Mouse (Mus musculus) heart, postnatal 0 days (tissue): ENCODE data around the gene R3hdm1. TPM values are rescaled to one million over a fixed set of nuclear protein-coding genes. Genes with fewer than 3 reads are reported as not detected.
A peak's percentile ranks its signal among the peaks of the same experiment; 100 is the strongest.
"Not testable (repeated sequence)": the region's sequence is repeated elsewhere in the genome, so short reads cannot be mapped to it uniquely, and the experiment has no call there.

Experiments
- ATAC-seq: fragments of 200-750 bp; cut with Nextera tagmentation; 2 replicates; pipeline ENCODE4 v1.8.0; 2017; ENCODE audit warnings: low read depth, moderate number of reproducible peaks, moderate library complexity; ENCODE audit not compliant: insufficient read depth
- DNase-seq: peaks from one replicate; pipeline ENCODE4 v3.0.0-alpha.2; 2016; ENCODE audit warnings: low spot score
- H3K27ac ChIP-seq: fragments of 300-500 bp; sonication (generic); 2 replicates; pipeline ENCODE4 v1.5.1; 2014; ENCODE audit warnings: low read depth, mild to moderate bottlenecking
- H3K27me3 ChIP-seq: fragments of 300-500 bp; sonication (generic); 2 replicates; pipeline ENCODE4 v1.6.1; 2014; ENCODE audit warnings: low read length, mixed read lengths; ENCODE audit not compliant: control insufficient read depth, insufficient read depth
- H3K36me3 ChIP-seq: fragments of 300-500 bp; sonication (generic); replicated peaks from 2 replicates; pipeline ENCODE4 v1.6.1; 2014; ENCODE audit warnings: low read length, mixed read lengths; ENCODE audit not compliant: control insufficient read depth, insufficient read depth
- H3K4me1 ChIP-seq: fragments of 300-500 bp; sonication (generic); 2 replicates; pipeline ENCODE4 v1.6.1; 2014; ENCODE audit warnings: antibody characterized with exemption; ENCODE audit not compliant: control insufficient read depth, insufficient read depth
- H3K4me2 ChIP-seq: fragments of 300-500 bp; sonication (generic); 2 replicates; pipeline ENCODE4 v1.6.1; 2014; ENCODE audit warnings: low read depth, mild to moderate bottlenecking, low read length, moderate library complexity
- H3K4me3 ChIP-seq: fragments of 300-500 bp; sonication (generic); 2 replicates; pipeline ENCODE4 v1.5.1; 2014; ENCODE audit warnings: low read depth, low read length
- H3K9ac ChIP-seq: fragments of 300-500 bp; sonication (generic); replicated peaks from 2 replicates; pipeline ENCODE4 v1.6.1; 2014; ENCODE audit warnings: low read depth, low read length, mixed read lengths
- H3K9me3 ChIP-seq: fragments of 300-500 bp; sonication (generic); replicated peaks from 2 replicates; pipeline ENCODE4 v1.6.1; 2016; ENCODE audit warnings: low read length; ENCODE audit not compliant: control insufficient read depth
- CTCF ChIP-seq: IDR thresholded peaks from 2 replicates; pipeline ENCODE4 v1.5.1; 2016; ENCODE audit warnings: antibody characterized with exemption, control low read depth, low read depth
- EP300 ChIP-seq: IDR thresholded peaks from 2 replicates; pipeline ENCODE4 v1.6.1; 2016; ENCODE audit warnings: antibody characterized with exemption, low read depth
- WGBS: fragments of 180-500 bp; shearing (Covaris S2); extraction: QIAGEN DNeasy Blood & Tissue Kit; methylation state at CpG from one replicate; pipeline ENCODE4 v1.1.7; 2014; 5-methylcytosine and 5-hydroxymethylcytosine counted together
- polyA plus RNA-seq: library from polyadenylated mRNA; unstranded; fragments of >200 nt; fragmentation: Nextera tagmentation; extraction: Ambion mirVana; gene quantifications from 2 replicates; pipeline ENCODE4 v1.2.1, GENCODE M21; 2015
- total RNA-seq: library from RNA; depleted of rRNA; stranded (reverse); fragments of >200 nt; gene quantifications from 2 replicates; pipeline ENCODE4 v1.2.3, GENCODE M21; 2014; ENCODE audit warnings: low replicate concordance

R3hdm1 gene
- total and polyA plus RNA-seq, 2 experiments from 2014 or later: 34.9 to 44.4 TPM

DNA sequence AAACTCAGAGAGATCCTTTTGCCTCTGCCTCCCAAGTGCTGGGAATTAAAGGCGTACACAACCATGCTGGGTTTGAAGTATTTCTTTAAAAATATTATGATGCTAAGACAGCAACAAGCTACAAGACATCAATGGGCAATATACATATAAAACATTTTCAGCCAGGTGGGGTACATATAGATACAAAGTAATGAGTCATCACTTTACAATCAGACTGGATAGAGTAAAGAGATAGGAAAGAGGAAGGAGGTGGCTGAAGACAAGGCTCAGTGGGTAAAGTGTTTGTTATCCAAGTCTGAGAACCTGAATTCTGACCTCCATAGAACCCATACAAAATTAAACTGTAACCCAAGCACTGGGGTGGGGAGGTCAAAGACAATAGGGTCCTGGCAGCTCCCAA lies 4.8 kb upstream of the R3hdm1 start:
- no peak for ATAC-seq
- Histone ChIP-seq H3K36me3 (no peaks in the 10 kb centered on the region), H3K9me3 (no peaks in the 10 kb centered on the region), H3K27ac (no peak overlapping the region), H3K4me2 (no peak overlapping the region), H3K4me3 (no peak overlapping the region), H3K27me3 (no peaks in the 10 kb centered on the region), H3K9ac (no peak overlapping the region), H3K4me1 (no peaks in the 10 kb centered on the region)
- DNase-seq: no peak
- no peak for TF ChIP-seq CTCF
- TF ChIP-seq EP300: no peak
- 88% methylated on average over 1 of the region's 1 CpGs for WGBS

DNA sequence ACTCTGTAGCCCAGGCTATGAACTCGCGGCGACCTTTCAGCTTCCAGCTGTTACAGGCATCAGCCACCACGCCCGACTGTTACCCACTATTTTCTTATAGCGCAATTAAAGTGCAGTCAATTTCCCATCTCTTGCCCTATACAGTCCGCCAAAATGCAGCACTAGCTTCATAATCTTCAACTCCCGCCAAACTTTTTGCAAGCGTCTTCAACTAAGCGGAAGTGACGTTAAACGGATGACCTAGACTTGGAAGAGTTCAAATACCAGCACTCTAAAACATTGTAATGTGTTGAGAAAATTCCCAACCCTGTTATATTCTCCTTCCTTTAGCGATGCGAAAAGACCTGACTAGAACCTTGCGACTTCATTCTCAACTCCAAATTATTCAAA lies 855 bp upstream of the R3hdm1 start:
- DNase-seq (peak; percentile 90), ATAC-seq (peak; percentile 6; the same call in 1 of the 2 replicates)
- peaks cover 12% of the 10 kb centered on the region for H3K4me1 ChIP-seq
- TF ChIP-seq CTCF: no peak
- no peak; the same call in 1 of the 2 replicates for TF ChIP-seq EP300
- no peaks in the 10 kb centered on the region for H3K27me3 ChIP-seq
- H3K27ac ChIP-seq: peak overlapping the region; percentile 78
- peak overlapping the region; percentile 97 for H3K4me3 ChIP-seq
- peak overlapping the region; percentile 62 for H3K4me2 ChIP-seq
- H3K9ac ChIP-seq: 0 out of 2 replicates have a peak overlapping the region, but pooled peaks have one; percentile 17
- no peaks in the 10 kb centered on the region for H3K9me3 ChIP-seq
- WGBS: under 1% methylated on average over 15 of the region's 15 CpGs
- no peaks in the 10 kb centered on the region for H3K36me3 ChIP-seq

DNA sequence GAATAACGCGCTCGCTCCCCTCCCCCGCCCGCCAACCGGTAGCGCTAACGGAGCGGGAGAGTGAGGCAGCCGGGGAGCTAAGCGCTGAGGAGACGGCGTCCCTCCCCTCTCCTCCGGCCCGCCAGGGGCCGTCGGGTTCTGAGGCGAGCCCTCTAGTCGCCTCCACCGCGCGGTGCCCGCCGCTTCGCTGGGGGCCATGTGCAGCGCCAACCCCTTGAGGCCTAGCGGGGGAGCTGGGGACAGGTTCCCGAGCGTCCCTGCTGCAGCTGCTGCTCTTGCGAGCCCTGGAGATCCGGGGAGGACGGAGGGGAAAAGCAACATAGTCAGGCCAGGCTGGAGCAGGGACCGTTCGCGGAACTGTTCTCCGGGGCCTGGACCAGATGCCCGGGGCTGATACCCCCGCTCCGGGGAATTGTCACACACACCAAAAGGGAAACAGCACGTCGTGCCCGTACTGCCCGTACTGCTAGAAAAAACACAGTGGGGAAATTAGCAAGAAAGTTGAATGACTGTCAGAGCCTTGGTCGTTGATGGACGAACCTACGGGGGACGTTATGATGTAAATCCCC lies 503 bp downstream of the R3hdm1 start:
- H3K4me2 ChIP-seq: peak overlapping the region; percentile 94
- H3K36me3 ChIP-seq: no peaks in the 10 kb centered on the region
- no peak for TF ChIP-seq EP300
- peak; percentile 6; the same call in 1 of the 2 replicates for TF ChIP-seq CTCF
- H3K9me3 ChIP-seq: no peaks in the 10 kb centered on the region
- H3K9ac ChIP-seq: peak overlapping the region; percentile 87
- peak; percentile 27 for DNase-seq
- no peaks in the 10 kb centered on the region for H3K27me3 ChIP-seq
- H3K4me1 ChIP-seq: peaks cover 12% of the 10 kb centered on the region
- peak; percentile 32 for ATAC-seq
- peak overlapping the region; percentile 97 for H3K4me3 ChIP-seq
- 2% methylated on average over 41 of the region's 47 CpGs for WGBS
- H3K27ac ChIP-seq: peak overlapping the region; percentile 97

DNA sequence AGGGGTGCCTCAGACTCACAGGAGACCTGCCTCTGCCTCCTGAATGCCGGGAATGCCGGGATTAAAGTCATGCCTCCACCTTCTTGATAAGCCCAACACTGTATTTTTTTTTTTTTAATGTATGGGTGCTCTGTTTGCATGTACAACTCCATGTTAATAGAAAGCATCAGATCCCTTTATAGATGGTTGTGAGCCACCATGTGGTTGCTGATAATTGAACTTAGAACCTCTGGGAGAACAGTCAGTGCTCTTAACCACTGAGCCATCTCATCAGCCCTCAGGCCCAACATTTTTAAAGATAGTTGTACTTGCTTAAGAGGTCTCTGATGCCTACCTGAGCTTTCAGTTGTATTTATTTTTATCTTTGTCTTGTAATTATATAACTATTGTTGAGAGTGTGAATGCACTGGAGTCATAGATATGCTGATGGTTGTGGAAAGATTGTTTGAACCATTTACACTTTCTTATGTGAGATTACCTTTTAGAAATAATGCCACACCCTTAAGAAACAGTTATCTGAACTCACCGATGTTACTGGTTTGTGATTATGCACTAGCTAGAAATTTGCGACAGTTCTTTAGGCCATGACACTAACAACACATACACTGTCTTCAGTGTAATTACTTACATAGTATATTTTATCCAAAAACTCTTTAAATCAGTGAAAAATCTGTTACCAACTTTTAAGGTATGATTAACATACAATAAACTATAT lies 18.0 kb downstream of the R3hdm1 start:
- H3K4me1 ChIP-seq: no peaks in the 10 kb centered on the region
- no peak overlapping the region for H3K9ac ChIP-seq
- H3K27ac ChIP-seq: no peak overlapping the region
- no peak overlapping the region for H3K4me3 ChIP-seq
- H3K27me3 ChIP-seq: no peaks in the 10 kb centered on the region
- no peaks in the 10 kb centered on the region for H3K9me3 ChIP-seq
- ATAC-seq (no peak), DNase-seq (no peak)
- H3K36me3 ChIP-seq: no peaks in the 10 kb centered on the region
- no peak overlapping the region for H3K4me2 ChIP-seq
- TF ChIP-seq CTCF (no peak), EP300 (no peak)
- 74% methylated on average over 4 of the region's 4 CpGs for WGBS

DNA sequence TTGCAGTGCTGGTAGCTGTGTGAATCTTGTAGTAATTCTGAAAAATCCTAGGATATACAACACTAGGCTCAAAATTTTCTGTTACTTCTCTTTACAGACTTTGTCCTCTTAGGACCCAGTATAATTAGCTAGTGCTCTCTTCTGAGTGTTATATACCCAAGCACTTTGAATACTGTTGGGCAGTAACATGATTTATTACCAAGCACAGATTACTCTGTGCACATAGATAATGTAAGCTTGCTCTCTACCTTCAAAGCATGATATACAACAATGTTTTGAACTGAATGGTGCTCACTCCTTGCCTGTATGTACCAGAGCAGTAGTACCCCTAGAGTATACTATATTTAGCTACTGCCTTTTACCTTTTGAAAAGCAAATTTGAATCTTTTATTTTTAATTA lies 33.1 kb downstream of the R3hdm1 start:
- not testable (repeated sequence) for DNase-seq, H3K27me3 ChIP-seq, H3K4me2 ChIP-seq, H3K9me3 ChIP-seq, H3K4me1 ChIP-seq, H3K9ac ChIP-seq, H3K4me3 ChIP-seq, ATAC-seq, H3K36me3 ChIP-seq, H3K27ac ChIP-seq

DNA sequence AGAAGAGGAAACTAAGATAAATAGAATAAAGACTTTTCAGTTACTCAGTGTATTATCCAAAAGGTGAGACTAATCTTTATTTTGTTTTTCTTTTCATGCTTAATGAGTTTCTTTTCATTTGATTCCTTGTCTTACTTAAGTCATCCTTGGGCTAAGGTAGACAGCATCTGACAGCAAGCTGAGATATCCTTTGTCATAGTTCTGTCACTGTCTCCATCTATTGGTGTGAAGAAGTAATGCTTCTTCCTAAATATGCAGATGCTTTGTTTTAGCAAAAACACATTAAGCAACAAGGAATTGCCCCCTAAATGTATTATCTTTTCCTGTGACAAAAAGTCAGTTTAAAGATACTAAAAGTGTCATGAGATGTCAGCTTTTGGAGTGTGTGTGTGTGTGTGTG lies 37.9 kb downstream of the R3hdm1 start:
- no peak overlapping the region for H3K4me2 ChIP-seq
- no peak for ATAC-seq

More for the DNA sequence above, 37.9 kb downstream of the R3hdm1 start:
- peak; percentile 26 for DNase-seq
- H3K27ac ChIP-seq: no peak overlapping the region
- no peaks in the 10 kb centered on the region for H3K4me1 ChIP-seq
- H3K4me3 ChIP-seq: no peak overlapping the region
- TF ChIP-seq EP300 (no peak), CTCF (peak; percentile 67)
- H3K9ac ChIP-seq: no peak overlapping the region
- H3K27me3 ChIP-seq: no peaks in the 10 kb centered on the region
- no peaks in the 10 kb centered on the region for H3K9me3 ChIP-seq
- no peaks in the 10 kb centered on the region for H3K36me3 ChIP-seq
